Mouse (Mus musculus) cortical plate, adult 2 months (tissue): ENCODE measurements at regions not wholly inside any gene's neighbourhood (a gene's known extent, or its start where the extent isn't known, plus 50 kb on each side); places are given as distances from the start of the nearest gene placed in this dataset.

ENCODE experiments used
- CTCF ChIP-seq: fragments of 200-500 bp; IDR thresholded peaks from 2 replicates; pipeline ENCODE4 v1.5.1; 2011; ENCODE audit warnings: mild to moderate bottlenecking, control low read depth, low read length; ENCODE audit not compliant: insufficient read depth; ENCODE audit errors: extremely low read depth
- POLR2A ChIP-seq: fragments of 200-500 bp; IDR thresholded peaks from 2 replicates; pipeline ENCODE4 v1.6.1; 2011; ENCODE audit warnings: mild to moderate bottlenecking, low read length, control low read depth; ENCODE audit not compliant: insufficient read depth; ENCODE audit errors: extremely low read depth

DNA sequence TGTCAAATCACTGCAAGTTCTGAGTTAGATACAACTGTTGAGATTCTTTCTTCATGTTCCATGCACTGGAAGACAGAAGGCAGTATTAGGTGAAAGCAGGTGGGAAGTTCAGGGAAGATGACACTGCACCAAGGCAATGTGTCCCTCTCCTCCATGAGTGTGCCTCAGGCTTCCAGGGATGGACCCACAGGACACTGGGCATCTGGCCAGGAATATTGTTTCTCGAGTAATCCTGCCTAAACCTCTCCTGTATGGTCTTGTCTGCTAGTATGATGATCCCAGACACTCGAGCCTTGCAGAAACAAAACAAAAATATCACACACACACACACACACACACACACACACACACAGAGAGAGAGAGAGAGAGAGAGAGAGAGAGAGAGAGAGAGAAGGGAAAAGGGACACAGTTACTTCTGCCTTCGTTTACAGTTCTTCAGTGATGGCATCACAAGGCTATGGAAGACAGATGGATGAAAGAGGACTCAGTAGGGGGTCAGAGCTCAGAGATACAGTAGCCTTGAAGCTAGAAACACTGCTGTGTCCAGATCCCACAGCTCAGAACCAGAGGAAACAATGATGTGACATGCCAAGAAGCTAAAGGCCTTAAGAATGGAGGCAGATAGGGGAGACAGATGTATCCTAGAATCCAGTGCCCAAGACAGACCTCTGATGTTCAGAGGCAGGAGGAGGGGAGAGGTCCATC, 154.8 kb downstream of the Gm815 start:
- TF ChIP-seq CTCF (no peak), POLR2A (no peak)
